Mouse (Mus musculus) Patski (cell line): ENCODE data around the gene Slc1a2. TPM values are rescaled to one million over a fixed set of nuclear protein-coding genes. Genes with fewer than 3 reads are reported as not detected.

Experiments
- ATAC-seq: fragments of 100-300 bp; one replicate; pipeline ENCODE4 v1.8.0; 2021
- CTCF ChIA-PET: fragments of 350-600 bp; sonication (Branson Sonifier 250); formaldehyde crosslinking; loops from one replicate; lab custom pipeline; 2022; ENCODE audit warnings: inconsistent platforms; lab: Charles Lee
- POLR2A ChIA-PET: fragments of 350-600 bp; sonication (Branson Sonifier 250); formaldehyde crosslinking; loops from one replicate; lab custom pipeline; 2022; ENCODE audit warnings: antibody characterized with exemption, inconsistent platforms; lab: Charles Lee
- DNase-seq: peaks from one replicate; pipeline ENCODE4 v3.0.0-alpha.2; 2011; ENCODE audit warnings: low read depth, low spot score
- H3K27me3 ChIP-seq: fragments of 371-371 bp; one replicate; pipeline ENCODE4 v1.5.1; 2021
- CTCF ChIP-seq: fragments of 100-300 bp; IDR thresholded peaks from one replicate; pipeline ENCODE4 v1.5.1; 2021
- in situ Hi-C: fragments of 300-500 bp; cut with MboI; formaldehyde crosslinking; loops from 3 replicates; pipeline ENCODE4 v1.11.1; 2018; ENCODE audit warnings: low pct_unique_long_range_greater_than_20kb, mixed read lengths
- polyA plus RNA-seq: library from polyadenylated mRNA; unstranded; gene quantifications from one replicate; pipeline ENCODE4 v1.2.3, GENCODE M21; 2021

Slc1a2 gene
- polyA plus RNA-seq, 1 experiment from 2014 or later: 0.92 TPM

DNA sequence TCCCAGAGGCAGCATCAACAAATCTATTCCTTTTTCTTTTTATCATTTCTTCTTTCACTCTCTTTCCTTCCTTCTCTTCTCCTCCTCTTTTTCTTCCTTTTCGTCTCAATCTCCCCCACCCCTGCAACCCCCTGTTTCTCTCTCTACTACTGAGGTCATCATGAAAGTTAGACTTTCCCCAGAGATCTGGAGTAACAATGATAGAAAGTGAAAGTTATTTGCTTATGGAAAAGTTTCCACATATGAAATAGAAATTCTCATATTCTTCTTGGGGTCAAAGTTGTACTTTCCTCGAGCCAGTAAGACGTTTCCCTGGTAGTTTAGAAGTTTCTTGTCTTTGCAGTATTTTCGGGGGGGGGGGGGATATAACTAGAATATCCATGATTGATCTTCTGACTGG, 116.2 kb downstream of the Slc1a2 start:
- POLR2A ChIA-PET: no interaction called here
- in situ Hi-C loops: no loop called here
- no peaks in the 10 kb centered on the region for H3K27me3 ChIP-seq
- CTCF ChIA-PET: interaction anchor here (1.5 to 1.8 kb wide), 2 partner anchors 11 kb away, joined by 5 to 7 read pairs; no protein-coding TSS in a partner anchor
- DNase-seq (no peak), ATAC-seq (no peak)
- TF ChIP-seq CTCF: no peak

DNA sequence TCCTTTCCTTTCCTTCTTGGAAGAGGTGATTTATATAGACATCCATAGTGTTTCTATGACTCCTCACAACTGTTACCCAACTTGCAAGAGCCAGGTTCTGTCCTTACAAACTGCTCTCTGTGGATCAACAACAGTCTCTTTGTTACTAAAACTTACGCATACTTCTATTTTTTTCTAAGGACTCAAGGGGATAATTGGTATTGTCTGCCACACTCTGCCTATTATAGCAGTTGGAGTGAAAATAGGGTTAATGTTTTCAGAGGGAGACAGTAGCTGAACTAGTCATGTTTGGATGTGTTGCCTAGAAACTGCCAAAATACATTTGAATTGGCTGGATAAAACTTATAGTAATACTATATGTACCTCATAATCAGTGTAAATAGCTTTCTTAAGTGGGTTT, 117.1 kb downstream of the Slc1a2 start:
- DNase-seq: no peak
- in situ Hi-C loops: no loop called here
- ChIA-PET CTCF (interaction anchor here (1.4 to 1.5 kb wide), 2 partner anchors 8 to 26 kb away, joined by 4 read pairs; no protein-coding TSS in a partner anchor), POLR2A (no interaction called here)
- H3K27me3 ChIP-seq: no peaks in the 10 kb centered on the region
- TF ChIP-seq CTCF: no peak
- no peak for ATAC-seq

DNA sequence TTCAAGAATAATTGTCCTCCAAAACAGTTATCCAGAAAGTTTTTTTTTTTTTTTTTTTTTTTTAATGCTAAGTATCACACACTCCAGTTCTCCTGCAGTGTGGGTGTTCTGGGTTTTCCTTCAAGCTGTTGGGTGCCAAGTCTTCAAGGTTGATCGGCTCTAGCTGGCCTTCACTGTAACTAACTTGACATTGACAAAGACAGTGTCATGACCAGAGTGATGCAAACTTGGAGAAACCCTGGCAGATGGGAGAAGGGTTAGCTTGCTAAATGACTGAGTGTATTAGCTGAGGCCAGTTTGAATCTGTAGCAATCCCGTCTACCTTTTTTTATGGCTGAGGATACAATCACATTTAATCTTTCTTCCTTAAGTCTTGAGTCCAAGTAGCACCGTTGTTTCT, 119.7 kb downstream of the Slc1a2 start:
- no peak for TF ChIP-seq CTCF
- H3K27me3 ChIP-seq: no peaks in the 10 kb centered on the region
- ChIA-PET CTCF (interaction anchor here (0.6 to 1.7 kb wide), 5 partner anchors 9 to 86 kb away, joined by 3 to 6 read pairs (median 3); no protein-coding TSS in a partner anchor), POLR2A (interaction anchor here (0.6 kb wide), 2 partner anchors 12 to 14 kb away, joined by 3 to 5 read pairs; no protein-coding TSS in a partner anchor)
- no peak for ATAC-seq
- in situ Hi-C loops: no loop called here
- no peak for DNase-seq

DNA sequence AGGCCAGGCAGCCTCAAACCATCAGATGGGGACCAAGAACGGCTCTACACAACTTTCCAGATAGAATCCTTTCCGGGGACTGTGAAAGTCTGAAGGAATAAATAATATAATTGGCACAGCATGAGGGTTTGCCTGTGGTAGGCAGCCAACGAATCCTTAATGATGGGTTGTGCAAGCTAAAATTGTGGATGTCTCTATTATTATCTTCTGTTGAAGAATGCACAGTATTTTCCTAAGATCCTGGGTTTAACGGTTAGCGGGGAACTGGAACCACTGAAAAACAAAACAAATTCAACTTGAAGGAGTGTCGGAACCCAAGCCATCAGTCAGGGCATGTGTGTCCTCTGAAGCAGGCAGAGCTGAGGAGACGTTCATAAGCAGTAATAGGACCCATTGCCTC, 124.3 kb downstream of the Slc1a2 start:
- no peaks in the 10 kb centered on the region for H3K27me3 ChIP-seq
- no peak for TF ChIP-seq CTCF
- ATAC-seq (no peak), DNase-seq (no peak)
- in situ Hi-C loops: no loop called here
- CTCF ChIA-PET: no interaction called here
- POLR2A ChIA-PET: no interaction called here

DNA sequence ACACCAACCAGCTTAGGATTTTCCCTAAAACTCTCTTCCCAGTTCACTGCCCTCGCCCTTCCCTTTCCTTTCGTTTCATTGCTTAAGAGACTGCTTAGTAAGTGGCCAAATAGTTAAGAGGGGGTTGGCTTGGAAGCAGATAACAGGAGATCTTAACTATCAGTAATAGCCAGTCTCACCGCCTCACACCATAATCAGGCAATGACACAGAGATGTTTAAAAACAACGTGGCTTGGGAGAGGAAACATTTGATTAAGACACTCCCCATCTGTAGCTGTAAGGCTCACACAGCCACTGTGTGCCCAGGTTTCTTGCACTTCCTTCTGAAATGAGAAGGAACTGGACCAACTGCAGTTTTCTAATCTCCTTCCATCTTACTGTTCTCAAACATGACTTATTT, 127.2 kb downstream of the Slc1a2 start:
- no peak for ATAC-seq

DNA sequence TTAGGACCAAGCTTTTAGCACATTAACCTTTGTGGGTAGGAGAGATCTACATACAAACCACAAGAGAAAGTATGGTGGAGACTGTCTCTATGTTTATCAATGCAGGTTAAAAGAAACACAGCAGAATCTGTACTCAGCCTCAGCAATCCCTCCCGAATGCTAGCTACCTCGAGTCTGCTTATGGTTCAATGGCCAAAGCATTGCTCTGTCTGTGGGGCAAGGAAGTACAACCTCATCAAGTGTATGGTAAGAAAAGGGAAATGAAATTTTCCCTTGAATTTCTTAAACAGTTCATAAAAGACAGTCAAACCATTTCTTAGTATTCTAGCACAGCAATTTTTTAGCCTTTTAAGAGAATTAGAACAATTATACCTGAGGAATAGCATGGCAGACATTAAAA, 133.2 kb downstream of the Slc1a2 start:
- DNase-seq (no peak), ATAC-seq (no peak)
- no peaks in the 10 kb centered on the region for H3K27me3 ChIP-seq
- POLR2A ChIA-PET: no interaction called here
- in situ Hi-C loops: no loop called here
- CTCF ChIA-PET: interaction anchor here (1.6 kb wide), 1 partner anchor 13 kb away, joined by 3 read pairs; no protein-coding TSS in a partner anchor
- no peak for TF ChIP-seq CTCF

More for the DNA sequence above, 127.2 kb downstream of the Slc1a2 start:
- in situ Hi-C loops: no loop called here
- H3K27me3 ChIP-seq: no peaks in the 10 kb centered on the region
- TF ChIP-seq CTCF: no peak
- DNase-seq: no peak
- ChIA-PET CTCF (interaction anchor here (1.8 kb wide), 1 partner anchor 11 kb away, joined by 7 read pairs; no protein-coding TSS in a partner anchor), POLR2A (interaction anchor here (0.6 kb wide), 1 partner anchor 289 kb away, joined by 3 read pairs; no protein-coding TSS in a partner anchor)

DNA sequence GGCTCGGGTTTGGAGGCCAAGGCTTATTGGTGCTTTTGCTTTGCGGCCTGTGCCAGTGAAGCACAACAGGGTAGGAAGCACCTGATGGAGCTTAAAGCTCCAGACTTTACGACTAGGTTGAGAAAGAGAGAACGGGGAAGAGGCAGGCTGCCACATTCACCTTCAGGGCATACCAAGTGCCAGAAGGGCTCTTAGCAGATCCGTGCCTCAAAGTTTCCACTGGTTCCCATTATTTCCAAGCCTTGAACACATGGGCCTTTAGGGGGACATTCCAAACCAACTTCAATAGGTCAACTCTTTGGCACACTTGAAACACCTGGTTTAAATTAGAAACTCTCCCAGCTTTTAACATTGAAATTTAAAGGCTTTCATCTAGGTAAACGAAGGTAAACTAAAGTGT, 134.3 kb downstream of the Slc1a2 start:
- ATAC-seq: no peak
- ChIA-PET CTCF (interaction anchor here (0.9 to 2.2 kb wide), 2 partner anchors 9 to 14 kb away, joined by 3 to 6 read pairs; no protein-coding TSS in a partner anchor), POLR2A (interaction anchor here (0.6 kb wide), 1 partner anchor 15 kb away, joined by 5 read pairs; no protein-coding TSS in a partner anchor)
- H3K27me3 ChIP-seq: no peaks in the 10 kb centered on the region
- in situ Hi-C loops: no loop called here
- DNase-seq: no peak
- no peak for TF ChIP-seq CTCF

DNA sequence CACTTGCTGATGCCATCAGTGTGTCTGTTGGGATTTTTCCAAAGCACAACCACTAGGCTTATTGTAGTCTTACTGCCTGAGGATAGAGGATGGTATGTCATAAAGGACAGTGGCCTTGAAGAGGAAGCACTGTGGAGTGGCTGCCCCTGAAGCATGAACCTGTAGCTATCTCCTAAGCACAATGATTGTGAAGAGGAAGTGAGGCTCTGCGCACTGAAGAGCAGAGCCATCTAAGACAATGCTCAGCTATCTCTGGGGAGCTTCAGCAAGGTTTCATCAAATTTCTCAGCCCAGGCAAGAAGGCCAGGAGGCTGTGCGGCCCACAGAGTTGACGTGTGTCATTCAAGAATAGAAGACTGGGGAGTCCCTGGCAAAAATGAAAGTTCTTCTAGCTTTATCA, 136.6 kb downstream of the Slc1a2 start:
- POLR2A ChIA-PET: no interaction called here
- CTCF ChIA-PET: interaction anchor here (0.8 to 3.4 kb wide), 4 partner anchors 10 to 142 kb away, joined by 3 to 20 read pairs (median 5); no protein-coding TSS in a partner anchor
- no peak for TF ChIP-seq CTCF

DNA sequence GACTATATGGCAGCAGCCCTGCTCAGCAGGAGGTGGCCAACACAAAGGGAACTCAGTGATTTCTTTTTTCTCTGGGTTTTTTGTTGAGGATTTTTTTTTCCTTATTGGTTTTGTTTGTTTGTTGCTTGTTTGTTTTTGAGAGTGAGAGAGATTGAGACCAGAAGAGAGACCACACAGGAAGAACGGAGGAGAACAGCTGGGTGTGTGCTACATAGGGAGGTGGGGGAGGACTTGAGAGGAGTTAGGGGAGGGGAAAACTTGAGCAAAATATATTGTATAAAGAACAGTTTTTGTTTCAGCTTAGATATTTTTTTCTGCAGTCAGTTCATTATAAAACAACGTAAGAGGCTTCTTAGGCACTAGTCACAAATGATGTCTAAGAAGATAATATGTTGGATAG, 139.7 kb downstream of the Slc1a2 start:
- POLR2A ChIA-PET: interaction anchor here (1.5 kb wide), 1 partner anchor 14 kb away, joined by 7 read pairs; no protein-coding TSS in a partner anchor
- ATAC-seq: no peak
- CTCF ChIA-PET: interaction anchor here (1.1 to 1.2 kb wide), 2 partner anchors 11 to 112 kb away, joined by 3 to 4 read pairs; no protein-coding TSS in a partner anchor
- no peak for DNase-seq
- no peak for TF ChIP-seq CTCF
- no peaks in the 10 kb centered on the region for H3K27me3 ChIP-seq
- in situ Hi-C loops: no loop called here

More for the DNA sequence above, 136.6 kb downstream of the Slc1a2 start:
- in situ Hi-C loops: no loop called here
- DNase-seq (no peak), ATAC-seq (no peak)
- H3K27me3 ChIP-seq: no peaks in the 10 kb centered on the region

DNA sequence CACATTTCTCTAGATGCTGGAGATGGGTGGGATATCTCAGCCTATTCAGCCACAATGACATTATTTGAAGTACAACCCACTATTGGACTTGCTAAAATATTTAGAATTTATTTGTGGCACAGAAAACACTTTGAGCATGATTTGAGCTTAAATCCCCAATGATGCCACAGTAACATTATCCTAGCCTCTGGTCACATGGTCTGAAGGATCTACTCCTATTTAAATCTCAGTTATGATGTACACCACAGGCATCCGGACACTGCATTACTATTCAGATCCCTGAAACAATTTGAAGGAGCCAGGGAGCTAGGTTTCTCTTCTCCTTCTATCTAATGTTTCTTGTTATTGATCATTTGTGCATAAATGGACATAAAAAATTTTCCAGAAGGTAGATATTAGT, 143.4 kb downstream of the Slc1a2 start:
- POLR2A ChIA-PET: no interaction called here
- CTCF ChIA-PET: interaction anchor here (0.8 to 1.6 kb wide), 3 partner anchors 9 to 113 kb away, joined by 3 to 4 read pairs (median 4); no protein-coding TSS in a partner anchor
- in situ Hi-C loops: loop anchor here (5.0 to 10.0 kb wide), 3 partner anchors 120 to 215 kb away; no protein-coding TSS in a partner anchor
- TF ChIP-seq CTCF: no peak
- no peaks in the 10 kb centered on the region for H3K27me3 ChIP-seq
- no peak for ATAC-seq
- DNase-seq: no peak

DNA sequence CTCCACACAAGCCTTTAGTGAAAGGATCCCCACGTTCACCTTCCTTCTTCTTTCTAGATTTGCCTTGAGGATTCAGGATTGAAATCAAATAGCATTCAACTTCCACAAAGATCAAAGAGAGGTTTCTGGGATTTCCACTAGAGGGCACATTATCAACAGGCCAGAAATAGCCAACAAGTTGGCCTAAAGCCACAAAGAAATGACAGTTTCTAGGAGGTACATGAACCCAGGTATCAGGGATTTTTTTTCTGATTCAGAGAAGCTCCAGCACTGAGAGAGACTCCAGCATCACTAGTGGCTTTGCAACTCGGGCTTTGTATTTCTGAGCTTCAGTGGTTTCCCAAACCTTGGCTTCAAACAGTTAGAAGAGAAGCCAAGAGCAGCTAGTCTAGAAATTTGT, 145.7 kb downstream of the Slc1a2 start:
- ATAC-seq: no peak
- no peaks in the 10 kb centered on the region for H3K27me3 ChIP-seq
- ChIA-PET POLR2A (no interaction called here), CTCF (interaction anchor here (0.8 to 3.3 kb wide), 6 partner anchors 9 to 214 kb away, joined by 3 to 20 read pairs (median 4); no protein-coding TSS in a partner anchor)
- no peak for DNase-seq
- peak; percentile 71 for TF ChIP-seq CTCF
- in situ Hi-C loops: loop anchor here (5.0 to 10.0 kb wide), 3 partner anchors 122 to 213 kb away; no protein-coding TSS in a partner anchor
